In the genomic region with DNA sequence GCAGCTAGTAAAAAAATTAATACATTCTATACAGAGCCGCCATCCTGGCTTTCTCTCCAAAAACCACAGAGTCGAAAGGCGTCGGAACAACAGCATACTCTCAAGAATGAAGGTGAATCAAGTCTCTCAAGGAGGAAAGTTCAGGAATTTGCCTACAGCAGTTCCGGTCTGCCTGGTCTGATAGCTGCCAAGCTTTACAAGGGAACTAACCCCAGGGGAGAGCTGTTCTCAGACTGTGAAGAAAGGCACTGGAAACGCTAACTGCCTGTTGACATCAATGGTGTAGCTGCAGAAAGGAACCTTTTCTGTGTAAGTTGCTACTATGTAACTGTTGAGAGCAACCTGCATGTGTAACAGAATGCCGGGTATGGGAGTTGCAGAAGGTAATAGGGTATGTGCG, we compare ENCODE assay signal across 14 mouse cellular contexts. TPM values are rescaled to one million over a fixed set of nuclear protein-coding genes. Genes with fewer than 3 reads are reported as not detected.
DNase-seq lines count a peak whose midpoint lies in the region; ATAC-seq lines count a peak whose summit lies in the region.
"Had no signal": no experiment of that assay in that cellular context is flagged by ENCODE, and none has a peak within 500 bp of the region (broad histone marks: within the 10 kb centered on the region; RNA-seq: fewer than 3 reads in every experiment).

No protein-coding gene starts in this region.

- H3K9ac ChIP-seq in heart, embryonic 16.5 days (ENCODE audit: low read length): peak overlapping the region; percentile 34
- H3K9ac ChIP-seq in midbrain, embryonic 14.5 days (replicated peaks; ENCODE audit: low read length): no peak overlapping the region
- no peak overlapping the region for H3K9ac ChIP-seq in embryonic facial prominence, embryonic 14.5 days (ENCODE audit: low read depth, low read length)
- H3K9ac ChIP-seq: forebrain, embryonic 15.5 days; neural tube, embryonic 15.5 days had no signal

- no peak overlapping the region for H3K4me2 ChIP-seq in heart, embryonic 16.5 days (ENCODE audit: low read depth, low read length)
- no peak overlapping the region for H3K4me2 ChIP-seq in midbrain, embryonic 14.5 days (ENCODE audit: low read length)
- H3K4me2 ChIP-seq in embryonic facial prominence, embryonic 14.5 days (ENCODE audit: low read depth, low read length): no peak overlapping the region
- H3K4me2 ChIP-seq: forebrain, embryonic 15.5 days; midbrain, embryonic 11.5 days; neural tube, embryonic 15.5 days had no signal

- H3K9me3 ChIP-seq in heart, embryonic 16.5 days (replicated peaks; ENCODE audit: control insufficient read depth, low read length): no peaks in the 10 kb centered on the region
- H3K9me3 ChIP-seq in midbrain, embryonic 14.5 days (ENCODE audit: control insufficient read depth, low read length): no peaks in the 10 kb centered on the region
- no peaks in the 10 kb centered on the region for H3K9me3 ChIP-seq in midbrain, embryonic 10.5 days (replicated peaks)
- no peaks in the 10 kb centered on the region for H3K9me3 ChIP-seq in embryonic facial prominence, embryonic 14.5 days (ENCODE audit: control insufficient read depth, low read length)
- H3K9me3 ChIP-seq: forebrain, embryonic 15.5 days; neural tube, embryonic 15.5 days had no signal

- H3K36me3 ChIP-seq in heart, embryonic 16.5 days (ENCODE audit: control insufficient read depth, insufficient read depth): no peaks in the 10 kb centered on the region
- H3K36me3 ChIP-seq in midbrain, embryonic 14.5 days (ENCODE audit: control insufficient read depth, insufficient read depth, low read length): no peaks in the 10 kb centered on the region
- H3K36me3 ChIP-seq in midbrain, embryonic 10.5 days: no peaks in the 10 kb centered on the region
- H3K36me3 ChIP-seq in embryonic facial prominence, embryonic 14.5 days (ENCODE audit: control insufficient read depth, insufficient read depth, low read length): no peaks in the 10 kb centered on the region
- H3K36me3 ChIP-seq: forebrain, embryonic 15.5 days; neural tube, embryonic 15.5 days had no signal

- no peak overlapping the region for H3K27ac ChIP-seq in heart, embryonic 16.5 days (ENCODE audit: low read length)
- no peak overlapping the region for H3K27ac ChIP-seq in midbrain, embryonic 14.5 days (replicated peaks; ENCODE audit: low read depth, low read length)
- H3K27ac ChIP-seq in midbrain, embryonic 10.5 days (replicated peaks): no peak overlapping the region
- no peak overlapping the region for H3K27ac ChIP-seq in embryonic facial prominence, embryonic 14.5 days (replicated peaks; ENCODE audit: low read depth, low read length)
- H3K27ac ChIP-seq: forebrain, embryonic 15.5 days; neural tube, embryonic 15.5 days had no signal

- WGBS in heart, embryonic 16.5 days: 62% methylated on average over 8 of the region's 8 CpGs
- WGBS in midbrain, embryonic 14.5 days: 78% methylated on average over 8 of the region's 8 CpGs
- 83% methylated on average over 8 of the region's 8 CpGs for WGBS in midbrain, embryonic 10.5 days
- 42% methylated on average over 8 of the region's 8 CpGs for WGBS in embryonic facial prominence, embryonic 14.5 days

- no peaks in the 10 kb centered on the region for H3K27me3 ChIP-seq in heart, embryonic 16.5 days (ENCODE audit: control insufficient read depth, insufficient read depth, low read length)
- no peaks in the 10 kb centered on the region for H3K27me3 ChIP-seq in midbrain, embryonic 14.5 days (ENCODE audit: control insufficient read depth, insufficient read depth, low read length)
- no peaks in the 10 kb centered on the region for H3K27me3 ChIP-seq in midbrain, embryonic 10.5 days (ENCODE audit: low read depth, poor library complexity, severe bottlenecking)
- no peaks in the 10 kb centered on the region for H3K27me3 ChIP-seq in embryonic facial prominence, embryonic 14.5 days (replicated peaks; ENCODE audit: control insufficient read depth, insufficient read depth, low read length)
- H3K27me3 ChIP-seq: forebrain, embryonic 15.5 days; neural tube, embryonic 15.5 days had no signal

- no peak for DNase-seq in heart, adult 18-20 months
- DNase-seq in midbrain, embryonic 14.5 days: peak; percentile 48
- no peak for DNase-seq in midbrain, embryonic 10.5 days (ENCODE audit: low spot score)
- peak; percentile 67 for DNase-seq in embryonic facial prominence, embryonic 14.5 days (ENCODE audit: low spot score)
- DNase-seq in left cerebral cortex, adult 8-10 months (ENCODE audit: low spot score in 2 of 2): no peak
- DNase-seq: cerebellum, adult 2 months; lung, adult 18-20 months; right cerebral cortex, postnatal 4 days had no signal

- H3K4me3 ChIP-seq in heart, embryonic 16.5 days (ENCODE audit: low read length): no peak overlapping the region
- H3K4me3 ChIP-seq in midbrain, embryonic 14.5 days (replicated peaks; ENCODE audit: low read depth, low read length): no peak overlapping the region
- no peak overlapping the region for H3K4me3 ChIP-seq in midbrain, embryonic 10.5 days
- H3K4me3 ChIP-seq in embryonic facial prominence, embryonic 14.5 days (ENCODE audit: low read depth, low read length): no peak overlapping the region
- H3K4me3 ChIP-seq: forebrain, embryonic 15.5 days; myocyte; neural tube, embryonic 15.5 days had no signal

- peaks cover 3% of the 10 kb centered on the region; the same call in 1 of the 2 replicates for H3K4me1 ChIP-seq in heart, embryonic 16.5 days (ENCODE audit: control insufficient read depth, insufficient read depth, low read length)
- H3K4me1 ChIP-seq in midbrain, embryonic 14.5 days (ENCODE audit: control insufficient read depth, insufficient read depth, low read length): no peaks in the 10 kb centered on the region
- no peaks in the 10 kb centered on the region; the same call in 1 of the 2 replicates for H3K4me1 ChIP-seq in midbrain, embryonic 10.5 days
- H3K4me1 ChIP-seq in embryonic facial prominence, embryonic 14.5 days (ENCODE audit: control insufficient read depth, insufficient read depth, low read length): no peaks in the 10 kb centered on the region
- H3K4me1 ChIP-seq: forebrain, embryonic 15.5 days had no signal

- no peak for ATAC-seq in heart, embryonic 16.5 days (replicated peaks; ENCODE audit: extremely low read depth, insufficient read depth, low FRiP score)
- ATAC-seq in midbrain, embryonic 14.5 days (ENCODE audit: low FRiP score, low TSS enrichment): no peak
- ATAC-seq in embryonic facial prominence, embryonic 14.5 days (ENCODE audit: low read depth): no peak
- ATAC-seq in erythroid progenitor cell, adult 5-6 weeks (replicated peaks; ENCODE audit: low FRiP score, poor library complexity, severe bottlenecking): no peak
- ATAC-seq: forebrain, embryonic 15.5 days had no signal

RNA-seq across cellular contexts. Expression of gene Cycs, which starts 34.4 kb away (rescaled TPM):
- 208 and 212 TPM in 2 replicates for polyA plus RNA-seq in heart, embryonic 16.5 days (2015; fragmentation: Nextera tagmentation; extraction: Ambion mirVana)
- 100 to 1,000 TPM; 157 to 166 TPM for total RNA-seq in heart, adult 18-20 months (2021)
- polyA plus RNA-seq in midbrain, embryonic 14.5 days (2014; fragmentation: Nextera tagmentation; extraction: Ambion mirVana): 70.5 and 77.8 TPM in 2 replicates
- 74.6 and 83.3 TPM in 2 replicates for polyA plus RNA-seq in midbrain, embryonic 10.5 days (2016; fragmentation: Nextera tagmentation; extraction: Ambion mirVana)
- 58.1 and 70.1 TPM in 2 replicates for polyA plus RNA-seq in embryonic facial prominence, embryonic 14.5 days (2014; fragmentation: Nextera tagmentation; extraction: Ambion mirVana)
- 10 to 100 TPM; 38.1 to 47.2 (median 40.6) TPM for total RNA-seq in left cerebral cortex, adult 8-10 months (2022)
- 23.1 and 31.4 TPM in 2 replicates for total RNA-seq in erythroid progenitor cell, adult 5-6 weeks (2015; ENCODE audit: low replicate concordance)
- total RNA-seq in erythroid progenitor cell, adult 5-6 weeks (2017; ENCODE audit: low replicate concordance): 21.3 and 28.6 TPM in 2 replicates

Comparison
In these comparisons a context has a peak if more than half of its experiments do, and no peak if none do; other contexts are left out.
1. DNase-seq: peak in midbrain, embryonic 14.5 days (single experiment) and embryonic facial prominence, embryonic 14.5 days (single experiment); none in heart, adult 18-20 months (0 of 2), midbrain, embryonic 10.5 days (single experiment) and left cerebral cortex, adult 8-10 months (0 of 2).